Mouse (Mus musculus) hindbrain, embryonic 13.5 days (tissue): ENCODE results near the gene Iqsec3. TPM values are rescaled to one million over a fixed set of nuclear protein-coding genes. Genes with fewer than 3 reads are reported as not detected.

Experiments used
- ATAC-seq: fragments of 200-750 bp; cut with Nextera tagmentation; 2 replicates; pipeline ENCODE4 v1.8.0; 2017; ENCODE audit warnings: moderate TSS enrichment; ENCODE audit not compliant: low FRiP score
- H3K27ac ChIP-seq: fragments of 300-500 bp; sonication (generic); 2 replicates; pipeline ENCODE4 v1.5.1; 2015; ENCODE audit warnings: inconsistent platforms, mild to moderate bottlenecking, moderate library complexity
- H3K27me3 ChIP-seq: fragments of 300-500 bp; sonication (generic); 2 replicates; pipeline ENCODE4 v1.6.1; 2015; ENCODE audit warnings: mild to moderate bottlenecking, inconsistent platforms
- H3K36me3 ChIP-seq: fragments of 300-500 bp; sonication (generic); 2 replicates; pipeline ENCODE4 v1.6.1; 2015; ENCODE audit warnings: mild to moderate bottlenecking, inconsistent platforms
- H3K4me1 ChIP-seq: fragments of 300-500 bp; sonication (generic); replicated peaks from 2 replicates; pipeline ENCODE4 v1.6.1; 2015; ENCODE audit warnings: inconsistent platforms
- H3K4me2 ChIP-seq: fragments of 300-500 bp; sonication (generic); 2 replicates; pipeline ENCODE4 v1.6.1; 2015; ENCODE audit warnings: inconsistent platforms, mild to moderate bottlenecking, moderate library complexity
- H3K4me3 ChIP-seq: fragments of 300-500 bp; sonication (generic); 2 replicates; pipeline ENCODE4 v1.5.1; 2015; ENCODE audit warnings: mild to moderate bottlenecking, inconsistent platforms
- H3K9ac ChIP-seq: fragments of 300-500 bp; sonication (generic); 2 replicates; pipeline ENCODE4 v1.6.1; 2015; ENCODE audit warnings: mild to moderate bottlenecking, inconsistent platforms
- H3K9me3 ChIP-seq: fragments of 300-500 bp; sonication (generic); 2 replicates; pipeline ENCODE4 v1.6.1; 2016; ENCODE audit warnings: inconsistent platforms
- WGBS: fragments of 180-500 bp; shearing (Covaris S2); methylation state at CpG from one replicate; pipeline ENCODE4 v1.1.7; 2015; 5-methylcytosine and 5-hydroxymethylcytosine counted together
- microRNA-seq: library from miRNA; unstranded; fragments of <30 nt; microRNA quantifications from one replicate; pipeline ENCODE4, GENCODE M21; 2016
- polyA plus RNA-seq: library from polyadenylated mRNA; unstranded; fragments of >200 nt; fragmentation: Nextera tagmentation; extraction: Ambion mirVana; gene quantifications from 2 replicates; pipeline ENCODE4 v1.2.1, GENCODE M21; 2015

The Iqsec3 gene
- polyA plus RNA-seq, 1 experiment from 2014 or later, result 12.0 TPM

GRCm38 (mm10) chr6:121329848-121330508 lies 143.5 kb downstream of the Iqsec3 start:
- H3K4me1 ChIP-seq, result peaks cover 15% of the 10 kb centered on the region
- H3K9me3 ChIP-seq, result no peaks in the 10 kb centered on the region
- no peak for ATAC-seq
- H3K27ac ChIP-seq, result no peak overlapping the region
- H3K27me3 ChIP-seq, result peaks cover 9% of the 10 kb centered on the region; the same call in 1 of the 2 replicates
- no peak overlapping the region for H3K4me2 ChIP-seq
- 6% methylated on average over 10 of the region's 10 CpGs for WGBS
- H3K9ac ChIP-seq, result no peak overlapping the region
- no peak overlapping the region for H3K4me3 ChIP-seq
- no peaks in the 10 kb centered on the region for H3K36me3 ChIP-seq

GRCm38 (mm10) chr6:121328417-121328884 lies 145.0 kb downstream of the Iqsec3 start:
- Histone ChIP-seq H3K4me1 (peaks cover 15% of the 10 kb centered on the region), H3K4me2 (no peak overlapping the region), H3K27me3 (peaks cover 11% of the 10 kb centered on the region; the same call in 1 of the 2 replicates), H3K36me3 (no peaks in the 10 kb centered on the region), H3K9me3 (no peaks in the 10 kb centered on the region), H3K9ac (no peak overlapping the region), H3K27ac (no peak overlapping the region), H3K4me3 (no peak overlapping the region)
- ATAC-seq, result no peak
- 44% methylated on average over 9 of the region's 9 CpGs for WGBS

- Histone ChIP-seq H3K36me3 (no peaks in the 10 kb centered on the region), H3K27me3 (peaks cover 11% of the 10 kb centered on the region; the same call in 1 of the 2 replicates), H3K9me3 (no peaks in the 10 kb centered on the region), H3K4me1 (peaks cover 15% of the 10 kb centered on the region), H3K4me3 (no peak overlapping the region), H3K9ac (no peak overlapping the region), H3K27ac (no peak overlapping the region), H3K4me2 (no peak overlapping the region)
- no peak for ATAC-seq
- 64% methylated on average over 10 of the region's 10 CpGs for WGBS
Observed at GRCm38 (mm10) chr6:121326486-121327069, 146.9 kb downstream of the Iqsec3 start.

GRCm38 (mm10) chr6:121325740-121326139 lies 147.7 kb downstream of the Iqsec3 start:
- Histone ChIP-seq H3K4me1 (peaks cover 15% of the 10 kb centered on the region), H3K4me3 (no peak overlapping the region), H3K4me2 (no peak overlapping the region), H3K27ac (no peak overlapping the region), H3K9me3 (no peaks in the 10 kb centered on the region), H3K36me3 (no peaks in the 10 kb centered on the region), H3K27me3 (peaks cover 8% of the 10 kb centered on the region; the same call in 1 of the 2 replicates), H3K9ac (no peak overlapping the region)
- WGBS, result 86% methylated on average over 9 of the region's 9 CpGs
- no peak for ATAC-seq

GRCm38 (mm10) chr6:121325298-121325697 lies 148.2 kb downstream of the Iqsec3 start:
- Histone ChIP-seq H3K36me3 (no peaks in the 10 kb centered on the region), H3K4me2 (no peak overlapping the region), H3K27ac (no peak overlapping the region), H3K9ac (no peak overlapping the region), H3K4me3 (no peak overlapping the region), H3K4me1 (peaks cover 15% of the 10 kb centered on the region), H3K9me3 (no peaks in the 10 kb centered on the region), H3K27me3 (0 out of 2 replicates have a peak, but pooled peaks cover 6% of the 10 kb centered on the region)
- no peak for ATAC-seq
- 86% methylated on average over 2 of the region's 3 CpGs for WGBS

Small RNA genes within 50 kb of the gene (microRNA-seq; reads per million reads assigned to microRNA genes)
- not detected for gene Gm24855

Other genes with a start within 250 kb of the Iqsec3 start
- gene Usp18, start 227.8 kb downstream of the Iqsec3 start, polyA plus RNA-seq, result 0.96 and 1.0 TPM in 2 replicates
- gene Slc6a13, start 173.5 kb downstream of the Iqsec3 start, polyA plus RNA-seq, result 35.8 and 36.9 TPM in 2 replicates
- 0.27 and 0.44 TPM in 2 replicates for gene Slc6a12, start 130.6 kb downstream of the Iqsec3 start, polyA plus RNA-seq
- gene A2m, start 161.7 kb upstream of the Iqsec3 start, polyA plus RNA-seq, result 8.2 and 9.8 TPM in 2 replicates